Mouse (Mus musculus) midbrain, embryonic 15.5 days (tissue): ENCODE measurements at regions not wholly inside any gene's neighbourhood (a gene's known extent, or its start where the extent isn't known, plus 50 kb on each side); places are given as distances from the start of the nearest gene placed in this dataset.
A peak's percentile ranks its signal among the peaks of the same experiment; 100 is the strongest.
"Not testable (repeated sequence)": the region's sequence is repeated elsewhere in the genome, so short reads cannot be mapped to it uniquely, and the experiment has no call there.

Experiments used
- ATAC-seq: fragments of 200-750 bp; cut with Nextera tagmentation; replicated peaks from 2 replicates; pipeline ENCODE4 v1.8.0; 2017; ENCODE audit warnings: moderate TSS enrichment
- H3K27ac ChIP-seq: fragments of 300-500 bp; sonication (generic); 2 replicates; pipeline ENCODE4 v1.5.1; 2015; ENCODE audit warnings: mild to moderate bottlenecking, inconsistent platforms
- H3K27me3 ChIP-seq: fragments of 300-500 bp; sonication (generic); replicated peaks from 2 replicates; pipeline ENCODE4 v1.6.1; 2015; ENCODE audit warnings: inconsistent platforms
- H3K36me3 ChIP-seq: fragments of 300-500 bp; sonication (generic); replicated peaks from 2 replicates; pipeline ENCODE4 v1.6.1; 2015; ENCODE audit warnings: inconsistent platforms
- H3K4me1 ChIP-seq: fragments of 300-500 bp; sonication (generic); 2 replicates; pipeline ENCODE4 v1.6.1; 2015; ENCODE audit warnings: inconsistent platforms
- H3K4me2 ChIP-seq: fragments of 300-500 bp; sonication (generic); 2 replicates; pipeline ENCODE4 v1.6.1; 2015; ENCODE audit warnings: inconsistent platforms, mild to moderate bottlenecking, moderate library complexity
- H3K4me3 ChIP-seq: fragments of 300-500 bp; sonication (generic); 2 replicates; pipeline ENCODE4 v1.5.1; 2015; ENCODE audit warnings: mild to moderate bottlenecking, inconsistent platforms
- H3K9ac ChIP-seq: fragments of 300-500 bp; sonication (generic); 2 replicates; pipeline ENCODE4 v1.6.1; 2015; ENCODE audit warnings: mild to moderate bottlenecking, inconsistent platforms
- H3K9me3 ChIP-seq: fragments of 300-500 bp; sonication (generic); 2 replicates; pipeline ENCODE4 v1.6.1; 2016; ENCODE audit warnings: inconsistent platforms
- WGBS: fragments of 180-500 bp; shearing (Covaris S2); methylation state at CpG from one replicate; pipeline ENCODE4 v1.1.7; 2015; ENCODE audit warnings: mixed read lengths; 5-methylcytosine and 5-hydroxymethylcytosine counted together

GRCm38 (mm10) chr12:17992572-17992971, 301.9 kb downstream of the Hpcal1 start:
- not testable (repeated sequence) for H3K9me3 ChIP-seq, H3K36me3 ChIP-seq, H3K4me1 ChIP-seq, H3K27ac ChIP-seq, H3K27me3 ChIP-seq
- peak; percentile 87 for ATAC-seq
- under 1% methylated on average over 37 of the region's 44 CpGs for WGBS
- H3K9ac ChIP-seq, result peak overlapping the region; percentile 52
- peak overlapping the region; percentile 52 for H3K4me3 ChIP-seq
- H3K4me2 ChIP-seq, result peak overlapping the region; percentile 51

GRCm38 (mm10) chr12:17993368-17993767, 302.7 kb downstream of the Hpcal1 start:
- H3K9ac ChIP-seq, result 0 out of 2 replicates have a peak overlapping the region, but pooled peaks have one; percentile 52
- 8% methylated on average over 22 of the region's 22 CpGs for WGBS
- not testable (repeated sequence) for H3K27ac ChIP-seq

More at GRCm38 (mm10) chr12:17993368-17993767, 302.7 kb downstream of the Hpcal1 start:
- not testable (repeated sequence) for ATAC-seq, H3K36me3 ChIP-seq, H3K9me3 ChIP-seq, H3K4me1 ChIP-seq, H3K27me3 ChIP-seq
- Histone ChIP-seq H3K4me3 (peak overlapping the region; percentile 52), H3K4me2 (peak overlapping the region; percentile 51)
